Mouse (Mus musculus): Measurements from ENCODE around the gene 9430097D07Rik. TPM values are rescaled to one million over a fixed set of nuclear protein-coding genes. Genes with fewer than 3 reads are reported as not detected.

9430097D07Rik gene
- not detected in 2 replicates for polyA plus RNA-seq (2015; fragmentation: Nextera tagmentation; extraction: Ambion mirVana)

GRCm38 (mm10) chr2:32575586-32576160, at the start of gene 9430097D07Rik:
Gene 9430097D07Rik, minus strand, starts transcription at chr2:32575684.
- Histone ChIP-seq H3K9me3 (ENCODE audit: low read length) (no peaks in the 10 kb centered on the region), H3K9ac (replicated peaks) (no peak within 1 kb of the TSS), H3K36me3 (replicated peaks; ENCODE audit: insufficient read depth, low read length) (peaks cover 5% of the 10 kb centered on the region; the same call in 1 of the 2 replicates), H3K27me3 (ENCODE audit: insufficient read depth, low read length) (peaks cover 17% of the 10 kb centered on the region), H3K4me3 (ENCODE audit: low read depth, low read length) (peak within 1 kb of the TSS; percentile 11; the same call in 1 of the 2 replicates), H3K4me1 (ENCODE audit: insufficient read depth) (peaks cover 15% of the 10 kb centered on the region; the same call in 1 of the 2 replicates), H3K27ac (ENCODE audit: low read depth) (no peak within 1 kb of the TSS), H3K4me2 (ENCODE audit: low read depth, low read length) (peak within 1 kb of the TSS; percentile 61)
- ATAC-seq (peak; percentile 24), DNase-seq (peak; percentile 46)
- no peak for TF ChIP-seq EP300 (IDR thresholded peaks at IDR 0.05; ENCODE audit: low read depth)
- TF ChIP-seq CTCF (IDR thresholded peaks at IDR 0.05; ENCODE audit: low read depth): no peak
- 16% methylated on average over 28 of the region's 28 CpGs for WGBS (ENCODE audit: insufficient replicate concordance)

GRCm38 (mm10) chr2:32624111-32624748, 48.7 kb upstream of the 9430097D07Rik start:
- Histone ChIP-seq H3K9ac (replicated peaks) (no peak overlapping the region; the same call in 1 of the 2 replicates), H3K4me2 (ENCODE audit: low read depth, low read length) (no peak overlapping the region), H3K36me3 (replicated peaks; ENCODE audit: insufficient read depth, low read length) (peaks cover 3% of the 10 kb centered on the region; the same call in 1 of the 2 replicates), H3K9me3 (ENCODE audit: low read length) (no peaks in the 10 kb centered on the region), H3K4me3 (ENCODE audit: low read depth, low read length) (no peak overlapping the region), H3K4me1 (ENCODE audit: insufficient read depth) (peaks cover 14% of the 10 kb centered on the region), H3K27ac (ENCODE audit: low read depth) (no peak overlapping the region), H3K27me3 (ENCODE audit: insufficient read depth, low read length) (no peaks in the 10 kb centered on the region)
- TF ChIP-seq CTCF (IDR thresholded peaks at IDR 0.05; ENCODE audit: low read depth) (no peak), EP300 (IDR thresholded peaks at IDR 0.05; ENCODE audit: low read depth) (no peak)
- 63% methylated on average over 5 of the region's 5 CpGs for WGBS (ENCODE audit: insufficient replicate concordance)
- no peak for DNase-seq
- ATAC-seq: no peak

GRCm38 (mm10) chr2:32621517-32621859, 46.0 kb upstream of the 9430097D07Rik start, which contains the start of gene Ak1:
Gene Ak1, plus strand, starts transcription at chr2:32621758.
- Histone ChIP-seq H3K9ac (replicated peaks) (no peak within 1 kb of the TSS), H3K4me2 (ENCODE audit: low read depth, low read length) (no peak within 1 kb of the TSS), H3K27ac (ENCODE audit: low read depth) (peak within 1 kb of the TSS; percentile 51), H3K36me3 (replicated peaks; ENCODE audit: insufficient read depth, low read length) (peaks cover 19% of the 10 kb centered on the region; the same call in 1 of the 2 replicates), H3K4me1 (ENCODE audit: insufficient read depth) (peaks cover 14% of the 10 kb centered on the region), H3K9me3 (ENCODE audit: low read length) (peaks cover 3% of the 10 kb centered on the region), H3K27me3 (ENCODE audit: insufficient read depth, low read length) (no peaks in the 10 kb centered on the region), H3K4me3 (ENCODE audit: low read depth, low read length) (no peak within 1 kb of the TSS)
- TF ChIP-seq CTCF (IDR thresholded peaks at IDR 0.05; ENCODE audit: low read depth): no peak
- no peak for TF ChIP-seq EP300 (IDR thresholded peaks at IDR 0.05; ENCODE audit: low read depth)
- DNase-seq: no peak
- WGBS (ENCODE audit: insufficient replicate concordance): 41% methylated on average over 7 of the region's 7 CpGs
- no peak for ATAC-seq

- no peaks in the 10 kb centered on the region for H3K27me3 ChIP-seq (ENCODE audit: insufficient read depth, low read length)
- H3K9me3 ChIP-seq (ENCODE audit: low read length): peaks cover 3% of the 10 kb centered on the region
- peak; percentile 71 for ATAC-seq
- H3K36me3 ChIP-seq (replicated peaks; ENCODE audit: insufficient read depth, low read length): peaks cover 19% of the 10 kb centered on the region; the same call in 1 of the 2 replicates
- H3K27ac ChIP-seq (ENCODE audit: low read depth): peak overlapping the region; percentile 51
- 38% methylated on average over 4 of the region's 4 CpGs for WGBS (ENCODE audit: insufficient replicate concordance)
- peaks cover 14% of the 10 kb centered on the region for H3K4me1 ChIP-seq (ENCODE audit: insufficient read depth)
- H3K9ac ChIP-seq (replicated peaks): no peak overlapping the region
- TF ChIP-seq EP300 (IDR thresholded peaks at IDR 0.05; ENCODE audit: low read depth) (no peak; the same call in 1 of the 2 replicates), CTCF (IDR thresholded peaks at IDR 0.05; ENCODE audit: low read depth) (no peak)
- no peak overlapping the region for H3K4me2 ChIP-seq (ENCODE audit: low read depth, low read length)
- peak; percentile 54 for DNase-seq
- H3K4me3 ChIP-seq (ENCODE audit: low read depth, low read length): no peak overlapping the region
Measured at GRCm38 (mm10) chr2:32620682-32621516, 45.4 kb upstream of the 9430097D07Rik start.

GRCm38 (mm10) chr2:32618051-32618450, 42.6 kb upstream of the 9430097D07Rik start:
- no peaks in the 10 kb centered on the region for H3K27me3 ChIP-seq (ENCODE audit: insufficient read depth, low read length)
- H3K4me3 ChIP-seq (ENCODE audit: low read depth, low read length): no peak overlapping the region
- H3K4me1 ChIP-seq (ENCODE audit: insufficient read depth): peaks cover 12% of the 10 kb centered on the region
- peaks cover 3% of the 10 kb centered on the region for H3K9me3 ChIP-seq (ENCODE audit: low read length)
- H3K36me3 ChIP-seq (replicated peaks; ENCODE audit: insufficient read depth, low read length): peaks cover 29% of the 10 kb centered on the region
- H3K27ac ChIP-seq (ENCODE audit: low read depth): no peak overlapping the region
- TF ChIP-seq CTCF (IDR thresholded peaks at IDR 0.05; ENCODE audit: low read depth) (no peak), EP300 (IDR thresholded peaks at IDR 0.05; ENCODE audit: low read depth) (no peak)
- no peak for DNase-seq
- ATAC-seq: no peak
- no peak overlapping the region for H3K9ac ChIP-seq (replicated peaks)
- 85% methylated on average over 9 of the region's 9 CpGs for WGBS (ENCODE audit: insufficient replicate concordance)
- H3K4me2 ChIP-seq (ENCODE audit: low read depth, low read length): no peak overlapping the region

GRCm38 (mm10) chr2:32617601-32618000, 42.1 kb upstream of the 9430097D07Rik start:
- 89% methylated on average over 4 of the region's 4 CpGs for WGBS (ENCODE audit: insufficient replicate concordance)
- no peak for TF ChIP-seq EP300 (IDR thresholded peaks at IDR 0.05; ENCODE audit: low read depth)
- TF ChIP-seq CTCF (IDR thresholded peaks at IDR 0.05; ENCODE audit: low read depth): peak; percentile 53
- no peak overlapping the region for H3K4me3 ChIP-seq (ENCODE audit: low read depth, low read length)
- peaks cover 3% of the 10 kb centered on the region for H3K9me3 ChIP-seq (ENCODE audit: low read length)
- H3K4me1 ChIP-seq (ENCODE audit: insufficient read depth): peaks cover 12% of the 10 kb centered on the region
- no peak overlapping the region for H3K27ac ChIP-seq (ENCODE audit: low read depth)
- no peak overlapping the region for H3K4me2 ChIP-seq (ENCODE audit: low read depth, low read length)
- no peaks in the 10 kb centered on the region for H3K27me3 ChIP-seq (ENCODE audit: insufficient read depth, low read length)
- ATAC-seq (no peak), DNase-seq (no peak)
- no peak overlapping the region for H3K9ac ChIP-seq (replicated peaks)
- peaks cover 29% of the 10 kb centered on the region for H3K36me3 ChIP-seq (replicated peaks; ENCODE audit: insufficient read depth, low read length)

Measured in liver, postnatal 0 days (tissue).